Mouse (Mus musculus) embryonic facial prominence, embryonic 14.5 days (tissue): ENCODE results near the gene Ston2. TPM values are rescaled to one million over a fixed set of nuclear protein-coding genes. Genes with fewer than 3 reads are reported as not detected.

ENCODE experiments used
- ATAC-seq: fragments of 200-750 bp; cut with Nextera tagmentation; 2 replicates; pipeline ENCODE4 v1.8.0; 2017; ENCODE audit warnings: low read depth, moderate number of reproducible peaks, moderate TSS enrichment
- DNase-seq: peaks from one replicate; pipeline ENCODE4 v3.0.0-alpha.2; 2015; ENCODE audit warnings: low spot score
- H3K27ac ChIP-seq: fragments of 300-500 bp; sonication (generic); replicated peaks from 2 replicates; pipeline ENCODE4 v1.5.1; 2014; ENCODE audit warnings: low read depth, mild to moderate bottlenecking, low read length, moderate library complexity
- H3K27me3 ChIP-seq: fragments of 300-500 bp; sonication (generic); replicated peaks from 2 replicates; pipeline ENCODE4 v1.6.1; 2014; ENCODE audit warnings: low read length; ENCODE audit not compliant: control insufficient read depth, insufficient read depth
- H3K36me3 ChIP-seq: fragments of 300-500 bp; sonication (generic); 2 replicates; pipeline ENCODE4 v1.6.1; 2014; ENCODE audit warnings: low read length, mixed read lengths; ENCODE audit not compliant: control insufficient read depth, insufficient read depth
- H3K4me1 ChIP-seq: fragments of 300-500 bp; sonication (generic); 2 replicates; pipeline ENCODE4 v1.6.1; 2014; ENCODE audit warnings: antibody characterized with exemption, low read length; ENCODE audit not compliant: control insufficient read depth, insufficient read depth
- H3K4me2 ChIP-seq: fragments of 300-500 bp; sonication (generic); 2 replicates; pipeline ENCODE4 v1.6.1; 2014; ENCODE audit warnings: low read depth, mild to moderate bottlenecking, low read length, moderate library complexity, mixed read lengths
- H3K4me3 ChIP-seq: fragments of 300-500 bp; sonication (generic); 2 replicates; pipeline ENCODE4 v1.5.1; 2014; ENCODE audit warnings: low read depth, mild to moderate bottlenecking, low read length
- H3K9ac ChIP-seq: fragments of 300-500 bp; sonication (generic); 2 replicates; pipeline ENCODE4 v1.6.1; 2014; ENCODE audit warnings: low read depth, mild to moderate bottlenecking, low read length, moderate library complexity, mixed read lengths
- H3K9me3 ChIP-seq: fragments of 300-500 bp; sonication (generic); 2 replicates; pipeline ENCODE4 v1.6.1; 2016; ENCODE audit warnings: low read length; ENCODE audit not compliant: control insufficient read depth
- WGBS: fragments of 180-500 bp; shearing (Covaris S2); extraction: QIAGEN DNeasy Blood & Tissue Kit; methylation state at CpG from one replicate; pipeline ENCODE4 v1.1.7; 2014; 5-methylcytosine and 5-hydroxymethylcytosine counted together
- polyA plus RNA-seq: library from polyadenylated mRNA; unstranded; fragments of >200 nt; fragmentation: Nextera tagmentation; extraction: Ambion mirVana; gene quantifications from 2 replicates; pipeline ENCODE4 v1.2.1, GENCODE M21; 2014

Ston2 gene
- polyA plus RNA-seq, 1 experiment from 2014 or later = 10.5 TPM

DNA sequence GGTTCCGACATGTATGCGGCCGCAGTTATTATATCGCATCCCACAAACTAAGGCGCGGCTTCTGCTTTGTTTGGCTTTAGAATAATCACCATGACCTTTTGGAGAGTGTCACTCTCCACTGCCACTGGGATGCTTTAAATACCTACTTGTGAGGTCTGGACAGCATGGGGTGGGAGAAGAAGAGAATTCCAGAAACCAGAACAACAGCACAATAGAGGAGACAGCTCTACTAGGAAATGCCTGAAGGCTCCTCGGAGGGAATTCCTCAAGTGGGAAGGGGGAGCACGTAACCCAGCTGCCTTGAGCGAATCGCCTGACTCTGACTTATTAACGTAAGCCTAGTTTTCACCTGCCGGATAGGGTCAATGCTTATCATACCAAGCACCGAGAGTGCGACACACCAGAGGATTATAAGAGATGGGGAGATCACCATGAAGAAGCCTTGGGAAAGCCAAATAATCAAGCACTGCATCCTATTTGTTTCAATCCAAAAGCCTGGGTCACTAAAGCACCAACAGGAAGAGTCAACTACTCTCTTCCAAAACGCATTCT, 104.6 kb downstream of the Ston2 start:
- Histone ChIP-seq H3K36me3 (no peaks in the 10 kb centered on the region), H3K4me3 (peak overlapping the region; percentile 25), H3K4me1 (peaks cover 41% of the 10 kb centered on the region), H3K4me2 (peak overlapping the region; percentile 52), H3K27ac (no peak overlapping the region), H3K27me3 (no peaks in the 10 kb centered on the region), H3K9ac (no peak overlapping the region), H3K9me3 (no peaks in the 10 kb centered on the region)
- no peak for DNase-seq
- 0 out of 2 replicates have a peak, but pooled peaks have one; percentile 1 for ATAC-seq
- 35% methylated on average over 15 of the region's 15 CpGs for WGBS

DNA sequence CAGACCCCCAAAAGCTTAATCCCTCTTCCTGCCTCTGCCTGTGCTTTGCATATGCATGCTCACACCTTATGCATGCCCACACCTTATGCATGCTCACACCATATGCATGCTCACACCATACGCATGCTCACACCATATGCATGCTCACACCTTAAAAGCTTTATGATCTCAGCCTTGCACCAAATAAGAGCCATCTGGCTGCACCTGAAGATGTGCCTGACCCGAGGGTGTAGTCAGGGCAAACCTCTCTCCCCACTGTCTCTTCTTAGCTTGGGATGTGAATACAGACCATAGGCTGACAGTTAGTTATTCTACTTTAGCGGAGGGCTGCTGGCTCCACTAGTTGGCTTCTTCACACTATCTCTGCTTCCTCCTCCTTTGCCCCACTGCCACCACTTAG, 105.1 kb downstream of the Ston2 start:
- ATAC-seq = no peak
- H3K27ac ChIP-seq = no peak overlapping the region
- peaks cover 41% of the 10 kb centered on the region for H3K4me1 ChIP-seq
- no peaks in the 10 kb centered on the region for H3K36me3 ChIP-seq
- H3K4me3 ChIP-seq = no peak overlapping the region
- 74% methylated on average over 3 of the region's 3 CpGs for WGBS
- peak overlapping the region; percentile 52 for H3K4me2 ChIP-seq
- H3K9me3 ChIP-seq = no peaks in the 10 kb centered on the region
- DNase-seq = no peak
- H3K9ac ChIP-seq = no peak overlapping the region
- no peaks in the 10 kb centered on the region for H3K27me3 ChIP-seq

DNA sequence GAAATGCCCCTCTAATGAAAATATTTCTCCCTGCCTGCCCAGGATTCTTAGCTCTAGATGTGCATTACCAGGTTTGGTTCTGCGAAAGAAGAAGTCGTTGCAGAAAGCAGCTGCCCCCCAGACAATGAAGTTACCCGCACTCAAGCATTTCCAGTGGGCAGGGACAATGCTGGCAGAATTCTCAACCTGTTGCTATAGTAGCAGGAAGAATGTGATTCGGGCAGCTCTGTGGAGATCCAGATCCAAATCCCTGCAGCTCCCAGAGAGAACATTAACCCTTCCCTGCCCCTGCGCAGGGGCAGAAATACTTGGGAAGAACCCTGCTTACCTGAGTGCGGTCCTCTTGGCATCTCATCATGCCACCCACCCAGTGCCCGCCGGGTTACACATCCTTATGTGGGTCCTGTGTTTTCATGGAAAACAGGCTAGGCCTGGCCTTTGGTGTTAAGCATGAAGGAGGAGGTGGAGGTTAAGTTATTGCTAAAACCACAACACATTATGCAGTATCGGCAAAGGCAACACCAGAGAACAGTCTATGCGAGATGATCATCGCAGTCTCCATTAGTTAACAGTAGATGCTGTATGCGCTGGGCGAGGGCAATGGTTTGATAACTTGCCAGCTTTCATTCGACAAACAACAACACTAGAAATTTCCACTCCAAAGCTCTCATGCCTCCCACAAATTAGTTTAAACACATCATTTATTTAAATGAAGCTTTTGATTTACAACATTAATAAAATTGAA, 108.7 kb downstream of the Ston2 start:
- Histone ChIP-seq H3K4me3 (no peak overlapping the region), H3K27ac (peak overlapping the region; percentile 58), H3K36me3 (no peaks in the 10 kb centered on the region), H3K9ac (0 out of 2 replicates have a peak overlapping the region, but pooled peaks have one; percentile 25), H3K9me3 (no peaks in the 10 kb centered on the region), H3K4me2 (peak overlapping the region; percentile 35), H3K27me3 (no peaks in the 10 kb centered on the region), H3K4me1 (peaks cover 35% of the 10 kb centered on the region)
- DNase-seq (peak; percentile 82), ATAC-seq (peak; percentile 73)
- WGBS = 49% methylated on average over 14 of the region's 14 CpGs

DNA sequence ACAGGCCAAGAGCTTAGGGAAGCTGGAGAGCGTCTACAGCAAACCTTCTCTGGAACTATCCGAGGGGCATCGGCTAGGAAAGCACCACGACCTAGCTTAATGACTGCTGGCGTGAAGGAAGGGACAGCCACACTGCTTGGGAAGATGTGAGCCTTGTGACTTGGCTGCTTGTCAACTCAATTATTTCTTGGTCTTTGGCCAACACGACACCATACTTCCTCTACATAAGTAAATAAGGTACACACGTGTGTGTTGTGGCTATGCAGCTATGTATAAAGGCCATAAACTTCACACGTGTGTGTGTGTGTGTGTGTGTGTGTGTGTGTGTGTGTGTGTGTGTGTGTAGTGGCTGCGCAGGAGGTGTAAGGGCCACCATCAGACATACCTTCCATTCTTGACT, 112.2 kb downstream of the Ston2 start:
- no peak overlapping the region for H3K9ac ChIP-seq
- ATAC-seq = no peak
- H3K4me3 ChIP-seq = no peak overlapping the region
- H3K4me1 ChIP-seq = peaks cover 19% of the 10 kb centered on the region
- no peaks in the 10 kb centered on the region for H3K27me3 ChIP-seq
- DNase-seq = peak; percentile 43
- H3K9me3 ChIP-seq = no peaks in the 10 kb centered on the region
- no peaks in the 10 kb centered on the region for H3K36me3 ChIP-seq
- no peak overlapping the region for H3K27ac ChIP-seq
- WGBS = 75% methylated on average over 9 of the region's 9 CpGs
- no peak overlapping the region for H3K4me2 ChIP-seq

DNA sequence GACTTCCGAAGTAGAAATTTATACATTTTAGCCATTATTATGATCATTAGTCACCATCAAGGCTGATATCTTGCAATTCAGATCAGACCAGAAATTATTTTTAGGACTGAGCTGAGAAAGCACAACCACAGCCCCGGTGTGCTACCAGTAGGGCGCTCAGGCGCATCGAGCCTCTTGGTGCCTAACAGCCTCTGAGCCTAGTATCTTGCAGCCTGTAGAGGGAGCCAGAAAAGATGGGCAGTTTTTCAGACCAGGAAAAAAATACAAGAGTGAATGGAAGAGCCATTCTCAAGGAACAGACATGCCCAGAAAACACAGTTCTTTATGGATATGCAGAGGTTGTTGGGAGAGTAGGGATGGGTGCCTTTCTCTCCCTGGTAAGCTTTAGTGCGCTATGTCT, 115.0 kb downstream of the Ston2 start:
- H3K9ac ChIP-seq = no peak overlapping the region
- H3K4me3 ChIP-seq = no peak overlapping the region
- H3K4me1 ChIP-seq = 0 out of 2 replicates have a peak, but pooled peaks cover 3% of the 10 kb centered on the region
- no peak for DNase-seq
- H3K9me3 ChIP-seq = no peaks in the 10 kb centered on the region
- no peaks in the 10 kb centered on the region for H3K27me3 ChIP-seq
- no peak for ATAC-seq
- H3K4me2 ChIP-seq = no peak overlapping the region
- H3K36me3 ChIP-seq = no peaks in the 10 kb centered on the region
- no peak overlapping the region for H3K27ac ChIP-seq
- WGBS = 84% methylated on average over 6 of the region's 6 CpGs

DNA sequence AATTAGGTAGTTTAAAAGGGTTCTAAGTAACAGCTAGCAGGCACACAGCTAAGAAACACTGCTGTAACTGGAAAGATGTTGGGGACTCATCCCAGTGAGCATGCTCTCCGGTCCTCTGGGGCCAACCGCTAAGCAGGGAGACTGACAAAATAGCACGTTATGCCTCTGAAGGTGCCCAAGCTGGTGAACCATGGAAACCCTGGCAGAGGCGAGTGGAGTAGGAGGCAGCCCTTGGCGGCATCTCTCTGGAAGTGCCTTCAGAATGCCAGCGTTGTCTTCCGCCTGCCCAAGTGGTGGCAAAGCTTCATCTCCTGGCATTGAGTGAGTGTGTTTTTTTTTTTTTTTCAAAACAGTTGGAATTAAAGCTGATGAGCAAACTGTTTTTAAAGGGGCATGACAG, 115.7 kb downstream of the Ston2 start:
- no peaks in the 10 kb centered on the region for H3K9me3 ChIP-seq
- ATAC-seq (no peak), DNase-seq (no peak)
- no peaks in the 10 kb centered on the region for H3K36me3 ChIP-seq
- 86% methylated on average over 7 of the region's 7 CpGs for WGBS
- 0 out of 2 replicates have a peak, but pooled peaks cover 3% of the 10 kb centered on the region for H3K4me1 ChIP-seq
- H3K4me2 ChIP-seq = no peak overlapping the region
- H3K4me3 ChIP-seq = no peak overlapping the region
- no peak overlapping the region for H3K9ac ChIP-seq
- no peak overlapping the region for H3K27ac ChIP-seq
- no peaks in the 10 kb centered on the region for H3K27me3 ChIP-seq

DNA sequence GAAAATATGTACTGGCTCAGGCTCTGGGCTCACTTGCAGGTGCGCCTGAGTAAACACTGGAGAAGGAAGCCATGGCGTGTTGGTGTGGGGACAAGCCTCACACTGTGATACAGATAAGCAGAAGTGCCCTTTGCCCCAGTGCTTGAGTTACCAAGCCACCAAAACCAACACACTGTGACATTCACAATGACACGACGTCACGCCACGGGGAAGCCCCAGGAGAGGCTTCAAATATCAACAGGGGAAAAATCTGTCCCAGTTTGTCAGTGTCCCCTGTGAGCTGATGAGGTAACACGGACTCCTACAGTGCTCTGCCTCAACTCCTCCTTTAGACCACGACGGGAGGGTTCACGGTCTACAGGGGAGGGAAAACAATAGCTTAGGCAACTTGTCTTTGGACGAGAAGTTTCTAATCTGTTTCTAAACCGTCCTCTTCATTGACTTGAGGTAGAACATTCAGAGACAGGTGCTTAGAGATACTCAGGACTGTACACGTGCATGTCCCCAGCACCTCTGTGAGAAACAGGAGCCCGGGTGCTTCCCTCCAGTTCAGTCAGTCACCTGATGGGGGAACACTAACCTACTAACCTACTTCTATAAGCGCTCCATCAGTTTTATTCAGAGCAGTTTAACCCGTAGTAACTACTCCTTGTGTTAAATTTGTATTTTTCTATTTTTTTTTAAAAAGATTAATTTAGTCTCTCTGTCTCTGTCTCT, 119.5 kb downstream of the Ston2 start:
- Histone ChIP-seq H3K4me1 (no peaks in the 10 kb centered on the region), H3K9me3 (no peaks in the 10 kb centered on the region), H3K36me3 (no peaks in the 10 kb centered on the region), H3K4me3 (no peak overlapping the region), H3K27me3 (no peaks in the 10 kb centered on the region), H3K27ac (no peak overlapping the region), H3K9ac (no peak overlapping the region), H3K4me2 (no peak overlapping the region)
- 64% methylated on average over 16 of the region's 16 CpGs for WGBS
- no peak for DNase-seq
- peak; percentile 60; the same call in 1 of the 2 replicates for ATAC-seq

DNA sequence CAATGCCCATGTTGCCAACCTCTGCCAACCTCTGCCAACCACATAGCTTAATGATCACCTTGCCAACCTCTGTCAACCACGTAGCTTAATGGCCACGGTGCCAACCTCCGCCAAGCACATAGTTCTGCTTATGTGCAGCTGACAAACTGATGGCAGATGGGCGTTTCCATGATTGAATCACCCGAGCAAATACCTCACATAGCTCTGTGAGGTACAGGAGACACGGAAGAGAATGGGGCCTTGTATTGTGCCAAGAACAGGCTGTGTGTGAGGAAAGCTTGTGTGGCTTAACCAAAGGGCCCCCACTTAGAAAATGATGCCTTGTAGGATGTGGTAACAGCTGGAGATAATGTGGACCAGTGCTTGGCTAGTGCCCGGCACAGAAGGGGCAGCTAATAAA, 120.4 kb downstream of the Ston2 start:
- ATAC-seq = no peak
- 67% methylated on average over 7 of the region's 7 CpGs for WGBS

More for the DNA sequence above, 120.4 kb downstream of the Ston2 start:
- Histone ChIP-seq H3K4me2 (no peak overlapping the region), H3K9me3 (no peaks in the 10 kb centered on the region), H3K4me1 (no peaks in the 10 kb centered on the region), H3K36me3 (no peaks in the 10 kb centered on the region), H3K4me3 (no peak overlapping the region), H3K27me3 (no peaks in the 10 kb centered on the region), H3K9ac (no peak overlapping the region), H3K27ac (no peak overlapping the region)
- peak; percentile 39 for DNase-seq
